In the genomic region with DNA sequence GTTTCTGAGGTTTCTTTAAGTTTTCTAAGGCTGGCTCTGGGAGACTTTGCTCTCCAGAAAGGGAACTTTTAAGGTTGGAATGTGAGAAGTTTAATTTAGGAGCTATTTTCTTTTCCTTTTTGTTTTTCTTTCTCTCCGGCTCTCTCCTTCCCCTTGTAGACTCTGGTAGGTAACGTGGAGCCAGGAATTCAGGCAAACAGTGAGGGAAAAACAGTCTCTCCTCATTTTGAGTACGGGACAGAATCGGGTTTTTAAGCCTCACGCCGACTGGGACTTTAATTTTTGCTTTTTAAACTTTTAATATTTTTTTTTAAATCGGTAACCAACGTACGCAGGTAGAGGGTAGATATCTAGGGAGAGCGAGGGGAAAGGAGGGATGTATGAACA, we compare ENCODE assay signal across 12 mouse cellular contexts. TPM values are rescaled to one million over a fixed set of nuclear protein-coding genes. Genes with fewer than 3 reads are reported as not detected.
DNase-seq lines count a peak whose midpoint lies in the region; ATAC-seq lines count a peak whose summit lies in the region.
"Had no signal": no experiment of that assay in that cellular context is flagged by ENCODE, and none has a peak within 500 bp of the region (broad histone marks: within the 10 kb centered on the region; RNA-seq: fewer than 3 reads in every experiment).

No protein-coding gene starts in this region.

- no peak overlapping the region for H3K27ac ChIP-seq in forebrain, embryonic 12.5 days
- H3K27ac ChIP-seq in forebrain, embryonic 14.5 days (ENCODE audit: low read depth, low read length): no peak overlapping the region
- H3K27ac ChIP-seq in lung, embryonic 15.5 days: no peak overlapping the region
- peak overlapping the region; percentile 80; the same call in 1 of the 2 replicates for H3K27ac ChIP-seq in limb, embryonic 13.5 days
- H3K27ac ChIP-seq in stomach, embryonic 16.5 days (ENCODE audit: low read length): no peak overlapping the region

- H3K9ac ChIP-seq in forebrain, embryonic 12.5 days: no peak overlapping the region
- H3K9ac ChIP-seq in forebrain, embryonic 14.5 days (ENCODE audit: low read length): no peak overlapping the region
- no peak overlapping the region for H3K9ac ChIP-seq in lung, embryonic 15.5 days
- peak overlapping the region; percentile 76 for H3K9ac ChIP-seq in limb, embryonic 13.5 days
- no peak overlapping the region for H3K9ac ChIP-seq in stomach, embryonic 16.5 days (ENCODE audit: low read length)

- H3K4me3 ChIP-seq in forebrain, embryonic 12.5 days (replicated peaks): peak overlapping the region; percentile 31
- H3K4me3 ChIP-seq in forebrain, embryonic 14.5 days (ENCODE audit: low read depth, low read length): no peak overlapping the region
- H3K4me3 ChIP-seq in lung, embryonic 15.5 days: no peak overlapping the region
- peak overlapping the region; percentile 46 for H3K4me3 ChIP-seq in limb, embryonic 13.5 days
- H3K4me3 ChIP-seq in stomach, embryonic 16.5 days (replicated peaks; ENCODE audit: low read length): peak overlapping the region; percentile 31

- H3K4me1 ChIP-seq in forebrain, embryonic 12.5 days: no peaks in the 10 kb centered on the region
- no peaks in the 10 kb centered on the region for H3K4me1 ChIP-seq in forebrain, embryonic 14.5 days (ENCODE audit: control insufficient read depth, insufficient read depth, low read length)
- peaks cover 10% of the 10 kb centered on the region; the same call in 1 of the 2 replicates for H3K4me1 ChIP-seq in lung, embryonic 15.5 days
- no peaks in the 10 kb centered on the region for H3K4me1 ChIP-seq in limb, embryonic 13.5 days
- H3K4me1 ChIP-seq in stomach, embryonic 16.5 days (ENCODE audit: control insufficient read depth, insufficient read depth, low read length): no peaks in the 10 kb centered on the region

- DNase-seq in forebrain, embryonic 14.5 days (ENCODE audit: low spot score): no peak
- no peak for DNase-seq in lung, postnatal 10 days
- no peak for DNase-seq in thymus, postnatal 4 days
- no peak for DNase-seq in left cerebral cortex, adult 18-20 months (ENCODE audit: low spot score in 2 of 2)
- DNase-seq: gastrocnemius, postnatal 14 days had no signal

- H3K36me3 ChIP-seq in forebrain, embryonic 12.5 days (replicated peaks): no peaks in the 10 kb centered on the region
- no peaks in the 10 kb centered on the region for H3K36me3 ChIP-seq in forebrain, embryonic 14.5 days (ENCODE audit: control insufficient read depth, insufficient read depth, low read length)
- H3K36me3 ChIP-seq in lung, embryonic 15.5 days: no peaks in the 10 kb centered on the region
- H3K36me3 ChIP-seq in limb, embryonic 13.5 days: no peaks in the 10 kb centered on the region
- no peaks in the 10 kb centered on the region for H3K36me3 ChIP-seq in stomach, embryonic 16.5 days (ENCODE audit: control insufficient read depth, insufficient read depth, low read length)

- H3K27me3 ChIP-seq in forebrain, embryonic 12.5 days: peaks cover 70% of the 10 kb centered on the region
- peaks cover 56% of the 10 kb centered on the region for H3K27me3 ChIP-seq in forebrain, embryonic 14.5 days (replicated peaks; ENCODE audit: control insufficient read depth, insufficient read depth, low read length)
- H3K27me3 ChIP-seq in lung, embryonic 15.5 days: peaks cover 75% of the 10 kb centered on the region
- peaks cover 46% of the 10 kb centered on the region for H3K27me3 ChIP-seq in limb, embryonic 13.5 days
- peaks cover 56% of the 10 kb centered on the region for H3K27me3 ChIP-seq in stomach, embryonic 16.5 days (ENCODE audit: control insufficient read depth, insufficient read depth, low read length)

- ATAC-seq in forebrain, embryonic 12.5 days (ENCODE audit: low FRiP score): no peak
- ATAC-seq in forebrain, embryonic 14.5 days: no peak
- ATAC-seq in lung, embryonic 15.5 days (ENCODE audit: borderline replicate concordance, extremely low read depth, low FRiP score, low TSS enrichment): no peak
- ATAC-seq in limb, embryonic 13.5 days (ENCODE audit: low FRiP score, low read depth): no peak
- no peak for ATAC-seq in stomach, embryonic 16.5 days (ENCODE audit: insufficient read depth, low FRiP score)

- 0 out of 2 replicates have a peak overlapping the region, but pooled peaks have one; percentile 32 for H3K4me2 ChIP-seq in forebrain, embryonic 12.5 days
- no peak overlapping the region for H3K4me2 ChIP-seq in forebrain, embryonic 14.5 days (ENCODE audit: low read length)
- peak overlapping the region; percentile 47 for H3K4me2 ChIP-seq in lung, embryonic 15.5 days
- peak overlapping the region; percentile 65 for H3K4me2 ChIP-seq in limb, embryonic 13.5 days (replicated peaks)
- H3K4me2 ChIP-seq in stomach, embryonic 16.5 days (ENCODE audit: low read depth, low read length): no peak overlapping the region

- no peaks in the 10 kb centered on the region for H3K9me3 ChIP-seq in forebrain, embryonic 12.5 days
- no peaks in the 10 kb centered on the region for H3K9me3 ChIP-seq in forebrain, embryonic 14.5 days (replicated peaks; ENCODE audit: control insufficient read depth, low read length)
- no peaks in the 10 kb centered on the region for H3K9me3 ChIP-seq in lung, embryonic 15.5 days
- no peaks in the 10 kb centered on the region for H3K9me3 ChIP-seq in limb, embryonic 13.5 days
- no peaks in the 10 kb centered on the region for H3K9me3 ChIP-seq in stomach, embryonic 16.5 days (replicated peaks; ENCODE audit: control insufficient read depth, low read length)

- under 1% methylated on average over 10 of the region's 10 CpGs for WGBS in forebrain, embryonic 12.5 days
- WGBS in forebrain, embryonic 14.5 days: under 1% methylated on average over 10 of the region's 10 CpGs
- WGBS in lung, embryonic 15.5 days: 2% methylated on average over 10 of the region's 10 CpGs
- WGBS in limb, embryonic 13.5 days: under 1% methylated on average over 10 of the region's 10 CpGs
- under 1% methylated on average over 10 of the region's 10 CpGs for WGBS in stomach, embryonic 16.5 days

RNA-seq across cellular contexts. Expression of gene Tfap2b, which starts 0.6 kb away (rescaled TPM):
- 11.3 and 21.0 TPM in 2 replicates for polyA plus RNA-seq in forebrain, embryonic 12.5 days (2016; fragmentation: Nextera tagmentation; extraction: Ambion mirVana)
- 0.60 and 1.5 TPM in 2 replicates for polyA plus RNA-seq in forebrain, embryonic 14.5 days (2014; fragmentation: Nextera tagmentation; extraction: Ambion mirVana)
- polyA plus RNA-seq in lung, embryonic 15.5 days (2015; fragmentation: Nextera tagmentation; extraction: Ambion mirVana): 0.21 and 0.67 TPM in 2 replicates
- 57.2 and 66.0 TPM in 2 replicates for polyA plus RNA-seq in limb, embryonic 13.5 days (2015; fragmentation: Nextera tagmentation; extraction: Ambion mirVana)
- polyA plus RNA-seq in stomach, embryonic 16.5 days (2015; fragmentation: Nextera tagmentation; extraction: Ambion mirVana): 0.08 and 0.11 TPM in 2 replicates
- 1 to 10 TPM; 1.3 to 1.6 TPM for total RNA-seq in left cerebral cortex, adult 18-20 months (2021)
- total RNA-seq: gastrocnemius, postnatal 14 days; neutrophil, adult 5-6 weeks had no signal
- polyA plus RNA-seq: liver, embryonic 16.5 days; small intestine, adult 2 months had no signal

Comparison
In these comparisons a context has a peak if more than half of its experiments do, and no peak if none do; other contexts are left out.
1. H3K4me2 ChIP-seq: peak in forebrain, embryonic 12.5 days (single experiment), lung, embryonic 15.5 days (single experiment) and limb, embryonic 13.5 days (single experiment); none in forebrain, embryonic 14.5 days (single experiment) and stomach, embryonic 16.5 days (single experiment).
2. H3K4me3 ChIP-seq: peak in forebrain, embryonic 12.5 days (single experiment), limb, embryonic 13.5 days (single experiment) and stomach, embryonic 16.5 days (single experiment); none in forebrain, embryonic 14.5 days (single experiment) and lung, embryonic 15.5 days (single experiment).